Mouse (Mus musculus) embryo, embryonic 10 days (tissue): Measurements from ENCODE around the gene Ccdc7a.
"Not testable (repeated sequence)": the region's sequence is repeated elsewhere in the genome, so short reads cannot be mapped to it uniquely, and the experiment has no call there.

Experiments used
- DNase-seq: peaks from one replicate; pipeline ENCODE4 v3.0.0-alpha.2; 2015; ENCODE audit warnings: low spot score

The Ccdc7a gene

GRCm38 (mm10) chr8:129065417-129065816 lies at the start of gene Ccdc7a:
Gene Ccdc7a, minus strand, starts transcription at chr8:129065517.
- not testable (repeated sequence) for DNase-seq

DNA sequence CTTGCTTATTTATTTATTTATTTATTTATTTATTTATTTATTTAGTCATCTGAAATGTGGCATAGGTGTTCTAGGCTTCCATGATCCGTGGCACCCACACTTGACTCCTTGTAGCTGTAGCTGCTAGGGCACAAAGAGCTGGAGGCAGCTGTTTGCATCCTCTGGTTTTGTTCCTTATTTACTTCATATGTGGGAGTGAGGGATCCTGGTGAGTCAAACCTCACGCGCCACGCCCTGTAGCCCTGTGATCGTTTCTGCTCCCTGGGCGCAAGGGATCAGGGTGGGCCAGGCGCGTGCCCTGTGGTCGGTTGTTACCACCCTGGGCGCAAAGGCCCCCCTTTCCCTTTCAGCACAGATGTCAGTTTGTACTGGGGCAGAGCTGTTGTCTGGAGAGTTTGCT lies 1.5 kb upstream of the Ccdc7a start, which contains the start of gene Ccdc7b:
Ccdc7b (plus strand) TSS at position 301 of the 400 bp plus-strand sequence.
- not testable (repeated sequence) for DNase-seq

DNA sequence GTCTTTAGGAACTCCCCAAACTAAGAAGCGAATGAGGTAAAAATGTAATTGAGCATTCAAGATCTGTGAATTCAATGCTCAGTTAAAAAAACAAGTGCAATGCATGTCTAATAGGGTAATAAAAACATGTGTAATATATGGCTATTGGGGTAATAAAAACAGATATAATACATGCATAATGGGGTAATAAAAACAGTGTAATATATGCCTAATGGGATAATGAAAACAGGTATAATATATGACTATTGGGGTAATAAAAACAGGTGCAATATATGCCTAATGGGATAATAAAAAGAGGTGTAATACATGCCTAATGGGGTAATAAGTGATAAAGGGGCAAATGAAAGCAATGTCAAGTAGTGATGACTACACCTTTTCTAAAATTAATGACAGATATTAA lies 73.9 kb downstream of the Ccdc7a start:
- DNase-seq: no peak

GRCm38 (mm10) chr8:128948941-128949340 lies 116.4 kb downstream of the Ccdc7a start:
- not testable (repeated sequence) for DNase-seq

GRCm38 (mm10) chr8:128941022-128941641 lies 124.2 kb downstream of the Ccdc7a start:
- DNase-seq: not testable (repeated sequence)

DNA sequence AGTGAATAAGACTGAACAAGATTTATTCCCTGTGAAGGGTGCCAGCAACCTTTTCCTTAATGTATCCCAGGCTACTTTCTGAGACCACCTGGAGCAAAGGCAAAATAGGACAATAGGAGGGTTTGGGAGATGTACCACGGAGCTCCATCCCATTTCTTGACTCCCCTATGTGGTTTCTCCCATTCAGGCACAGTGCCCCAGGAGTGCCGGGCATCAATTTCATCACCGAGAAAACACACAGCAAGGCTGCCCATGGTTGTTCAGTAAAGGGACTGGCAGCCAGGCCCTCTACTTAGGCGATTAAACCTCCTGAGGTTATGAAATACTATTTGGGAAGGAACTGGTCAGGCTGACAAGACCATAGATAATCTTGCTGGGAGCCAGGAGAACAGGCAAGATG lies 131.9 kb downstream of the Ccdc7a start:
- DNase-seq: no peak

GRCm38 (mm10) chr8:128882719-128883118 lies 182.6 kb downstream of the Ccdc7a start:
- no peak for DNase-seq

GRCm38 (mm10) chr8:128843749-128844148 lies 221.6 kb downstream of the Ccdc7a start:
- DNase-seq: no peak

DNA sequence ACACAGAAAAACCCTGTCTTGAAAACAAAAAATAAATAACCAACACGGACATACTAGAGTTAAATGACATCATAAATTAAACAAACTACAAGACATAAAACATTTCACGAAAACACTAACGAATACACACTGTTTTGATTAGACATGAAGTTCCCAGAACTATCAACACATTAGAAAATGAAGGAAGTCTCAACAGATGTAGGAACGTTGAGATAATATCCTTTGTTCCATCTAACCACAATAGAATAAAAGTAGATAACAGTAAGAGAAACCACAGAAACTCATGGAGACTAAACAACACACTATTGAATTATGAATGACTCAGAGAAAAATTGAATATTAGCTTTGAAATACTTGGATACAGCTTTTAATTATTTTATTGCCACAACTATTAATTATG lies 252.8 kb downstream of the Ccdc7a start:
- DNase-seq: no peak

DNA sequence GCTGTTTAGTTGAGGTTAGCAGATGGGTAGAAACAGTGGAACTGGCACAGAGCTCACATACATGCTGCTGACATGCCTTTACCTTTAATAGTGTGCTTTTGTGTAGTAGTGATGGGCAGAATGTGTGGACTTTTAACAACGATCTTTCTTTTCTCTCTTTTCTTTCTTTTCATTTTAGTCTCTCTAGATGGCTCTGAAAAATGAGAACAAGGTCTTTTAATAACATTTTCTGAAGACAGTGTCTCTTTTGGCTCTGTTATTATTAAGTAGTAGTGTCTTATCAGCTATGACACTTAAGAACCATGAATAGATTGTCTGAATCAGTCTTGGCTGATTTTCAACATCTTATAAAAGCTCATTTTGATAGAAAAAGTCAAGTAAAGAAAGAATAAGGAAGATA lies 266.7 kb downstream of the Ccdc7a start, which contains the start of gene Gm3952:
Gm3952 (minus strand) TSS at position 101 of the 400 bp plus-strand sequence.
- DNase-seq: no peak

DNA sequence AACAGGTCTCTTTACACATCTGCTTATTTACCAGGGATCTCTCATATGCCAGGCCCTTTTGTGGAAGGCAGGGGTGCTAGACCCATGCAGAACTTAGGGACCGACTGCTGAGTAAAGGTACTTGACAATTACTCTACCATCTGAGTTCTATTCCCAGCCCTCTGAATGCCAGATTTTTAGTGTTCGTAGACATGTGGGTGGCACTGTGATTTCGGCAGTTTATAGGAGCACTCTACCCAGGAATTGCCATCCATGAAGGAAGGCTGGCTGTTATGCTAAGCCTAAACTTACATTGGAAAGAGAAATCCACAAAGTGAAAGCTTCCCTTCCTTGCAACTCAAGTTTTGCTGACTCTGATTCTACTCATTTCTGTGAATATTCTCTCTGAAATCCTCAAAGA lies 329.6 kb downstream of the Ccdc7a start:
- DNase-seq: no peak

DNA sequence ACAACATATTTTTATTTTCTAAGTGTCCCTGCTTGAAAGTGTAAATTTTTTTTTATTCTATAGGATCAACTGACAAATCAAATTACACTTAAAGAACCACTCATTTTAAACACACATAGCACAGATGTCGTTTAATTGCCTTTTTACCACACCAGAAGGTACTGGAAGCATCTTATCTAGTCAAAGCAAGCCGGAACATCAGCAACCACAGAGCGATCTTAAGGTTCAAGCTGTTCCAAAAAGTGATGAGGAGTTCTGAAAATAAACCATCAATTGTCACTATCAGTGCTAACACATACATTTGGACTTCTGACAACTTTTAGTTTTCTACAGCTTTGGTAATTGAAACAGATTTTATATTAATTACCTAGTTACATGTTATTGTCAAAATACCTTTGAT lies 331.2 kb downstream of the Ccdc7a start:
- no peak for DNase-seq

- DNase-seq: peak; percentile 52
Observed at GRCm38 (mm10) chr8:128732254-128732653, 333.1 kb downstream of the Ccdc7a start.

DNA sequence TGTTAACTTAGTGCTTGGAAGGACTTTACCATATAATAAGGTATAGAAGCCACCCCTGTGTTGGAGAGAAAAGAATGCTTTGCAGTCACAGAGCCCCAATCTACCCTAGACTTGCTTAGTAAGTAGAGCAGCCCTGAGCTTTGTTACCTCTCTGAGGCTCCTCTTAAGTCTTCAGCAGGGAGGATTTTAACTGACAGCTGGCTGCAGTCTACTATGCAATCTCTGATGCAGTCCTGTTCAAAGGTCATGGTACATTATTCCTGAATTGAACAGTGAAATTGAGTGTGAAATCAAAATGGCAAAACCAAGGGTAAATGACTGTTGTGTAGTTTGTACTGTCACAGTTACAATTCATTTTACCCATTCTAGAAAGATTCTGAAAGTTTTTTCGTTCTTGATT lies 338.1 kb downstream of the Ccdc7a start:
- DNase-seq: no peak

DNA sequence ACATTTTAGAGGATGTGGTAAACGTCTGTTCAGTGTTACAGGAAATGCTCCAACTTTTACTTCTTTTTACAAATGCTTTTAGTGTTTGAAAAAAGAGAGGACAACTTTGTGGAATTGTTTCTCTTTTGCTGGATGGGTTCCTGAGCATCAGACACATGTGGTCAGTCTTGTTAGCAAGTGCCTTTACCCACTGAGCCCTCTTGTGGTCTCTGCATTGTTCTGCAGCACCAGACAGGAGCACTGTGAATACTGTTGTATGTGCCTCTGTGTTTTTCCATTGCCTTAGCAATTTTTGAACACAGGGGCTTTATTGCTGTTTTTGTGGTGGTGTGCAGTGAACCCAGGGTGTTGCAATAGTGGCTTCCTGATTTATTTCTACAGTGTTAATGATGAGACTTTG lies 340.5 kb downstream of the Ccdc7a start:
- DNase-seq: peak; percentile 65

DNA sequence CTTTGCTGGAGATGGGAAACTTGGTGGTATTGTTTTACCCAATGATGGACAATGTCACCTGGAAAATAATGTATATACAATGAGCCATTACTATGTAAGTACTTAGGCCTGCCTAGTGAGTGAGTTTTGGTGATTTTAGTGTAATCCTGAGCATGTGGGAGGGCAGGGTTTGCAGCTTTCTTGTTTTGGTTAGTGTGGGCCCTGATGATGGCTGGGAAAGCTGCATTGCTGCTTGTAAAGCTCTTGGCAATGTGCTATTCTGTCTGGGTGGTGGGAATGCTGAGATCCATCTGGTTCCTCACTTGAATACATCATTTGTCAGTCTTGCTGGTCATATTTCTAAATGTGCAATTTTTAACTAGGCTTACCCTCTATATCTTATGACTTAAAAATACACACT lies 349.1 kb downstream of the Ccdc7a start:
- no peak for DNase-seq

GRCm38 (mm10) chr8:128709261-128709660 lies 356.1 kb downstream of the Ccdc7a start:
- DNase-seq: peak; percentile 87

DNA sequence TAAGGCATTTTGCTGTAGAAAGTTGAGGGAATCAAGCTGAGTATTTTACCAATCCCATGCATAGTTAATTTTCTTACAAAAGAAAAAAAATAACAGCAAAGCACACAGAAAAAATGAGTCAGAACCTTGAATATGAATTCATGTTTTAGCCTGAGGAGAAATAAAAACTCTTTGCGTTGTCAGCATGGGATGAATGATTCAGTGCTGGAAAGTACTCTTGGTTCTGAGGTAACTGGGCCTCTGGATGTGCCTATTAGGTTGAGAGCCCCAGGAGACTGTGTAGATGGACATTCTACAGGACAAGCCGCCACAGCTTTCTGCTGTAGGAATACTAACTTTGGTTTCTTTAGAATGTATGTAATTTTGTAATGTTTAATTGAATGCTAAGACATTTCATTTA lies 360.5 kb downstream of the Ccdc7a start:
- DNase-seq: no peak

GRCm38 (mm10) chr8:128704376-128704775 lies 360.9 kb downstream of the Ccdc7a start:
- no peak for DNase-seq

DNA sequence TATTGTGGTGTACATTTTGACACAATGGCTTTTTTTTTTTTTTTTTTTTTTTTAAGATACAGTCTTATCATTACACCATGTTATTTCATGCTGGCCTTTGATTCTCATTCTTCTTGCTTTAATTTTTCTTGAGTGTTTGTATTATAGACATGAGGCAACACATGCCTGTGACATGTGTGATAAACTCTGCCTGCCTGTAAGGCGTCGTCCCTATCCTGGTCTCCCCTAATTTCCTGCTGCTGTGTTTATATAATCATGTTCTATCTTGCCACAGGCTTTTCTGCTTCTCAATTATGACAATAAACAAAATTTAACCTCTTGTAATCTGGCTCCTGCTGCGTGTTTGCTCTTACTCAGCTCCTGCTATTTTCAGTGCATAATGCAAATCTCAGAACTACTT lies 367.4 kb downstream of the Ccdc7a start:
- no peak for DNase-seq

DNA sequence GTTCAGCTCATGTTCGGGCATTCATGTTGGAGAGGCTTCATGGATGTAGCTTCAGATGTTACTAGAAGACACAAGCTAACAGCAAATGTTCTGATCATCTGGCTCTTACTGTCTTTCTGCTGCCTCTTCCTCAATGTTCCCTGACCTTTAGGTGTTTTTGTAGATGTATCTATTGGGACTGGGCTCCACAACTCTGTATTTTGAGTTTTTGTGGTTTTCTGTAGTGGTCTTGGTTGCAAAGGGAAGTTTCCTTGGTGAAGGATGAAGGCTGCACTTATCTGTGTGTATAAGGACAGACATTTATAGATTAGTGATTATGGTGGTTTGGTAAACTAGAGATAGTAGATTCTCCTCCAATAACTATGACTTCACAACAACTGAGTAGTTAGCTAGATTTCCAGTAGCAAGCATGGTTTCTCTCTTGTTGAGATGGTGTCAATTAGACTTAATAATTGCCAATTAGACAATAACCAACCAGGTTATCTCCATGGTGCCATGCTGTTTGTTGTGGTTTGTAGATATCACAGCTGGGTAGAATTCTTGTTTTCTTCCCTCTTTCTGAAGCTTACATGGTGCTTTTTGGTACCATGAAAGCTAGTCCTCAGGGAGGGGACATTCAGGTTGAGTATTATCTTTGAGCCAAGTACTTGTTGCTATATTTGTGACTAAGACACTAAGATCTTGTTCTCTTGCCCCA lies 368.5 kb downstream of the Ccdc7a start:
- no peak for DNase-seq

DNA sequence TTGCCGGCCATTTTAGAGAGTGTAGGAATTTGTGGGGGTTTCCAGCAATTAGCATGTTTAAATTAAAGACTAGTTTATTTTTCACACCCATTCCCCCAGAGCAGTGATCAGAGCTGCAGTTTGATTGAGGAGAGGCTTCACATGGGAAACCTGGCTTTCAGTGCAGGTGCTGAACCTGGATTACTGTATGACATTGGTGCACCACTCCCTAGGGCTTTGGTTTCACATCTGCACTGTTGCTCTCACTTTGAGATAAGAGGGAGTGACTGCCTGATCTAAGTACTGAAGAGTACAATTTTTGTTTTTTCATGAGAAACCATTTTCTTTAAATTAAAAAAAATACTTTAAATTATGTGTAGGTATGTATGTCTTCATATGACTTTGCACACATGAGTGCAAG lies 375.3 kb downstream of the Ccdc7a start:
- no peak for DNase-seq

DNA sequence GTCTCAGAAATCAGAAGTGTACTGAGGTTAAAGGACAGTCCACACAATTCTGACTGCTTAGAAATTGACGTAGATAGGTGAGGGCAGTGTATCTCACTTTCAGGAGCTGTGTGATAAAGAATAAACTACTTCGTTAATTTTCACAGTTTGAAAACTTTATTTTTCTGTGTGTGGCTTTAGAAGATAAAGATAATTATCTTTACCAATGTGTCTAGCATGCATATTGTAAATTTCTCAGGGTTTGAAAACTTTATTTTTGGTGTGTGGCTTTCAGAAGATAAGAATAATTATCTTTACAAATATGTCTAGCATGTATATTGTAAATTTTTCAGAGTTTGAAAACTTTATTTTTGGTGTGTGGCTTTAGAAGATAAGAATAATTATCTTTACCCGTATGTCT lies 376.6 kb downstream of the Ccdc7a start:
- DNase-seq: no peak
